Mouse (Mus musculus) gastrocnemius, adult 2 months (tissue): Measurements from ENCODE around the gene Foxg1. TPM values are rescaled to one million over a fixed set of nuclear protein-coding genes. Genes with fewer than 3 reads are reported as not detected.

Experiments used
- DNase-seq: peaks from one replicate; pipeline ENCODE4 v3.0.0; 2022
- H3K27ac ChIP-seq: fragments of 200-600 bp; 2 replicates; pipeline ENCODE4 v1.8.1; 2022; ENCODE audit warnings: mild to moderate bottlenecking
- H3K4me3 ChIP-seq: fragments of 200-600 bp; 2 replicates; pipeline ENCODE4 v1.8.1; 2022; ENCODE audit warnings: mild to moderate bottlenecking, moderate library complexity
- CTCF ChIP-seq: fragments of 200-600 bp; IDR thresholded peaks from 2 replicates; pipeline ENCODE4 v1.8.1; 2022; ENCODE audit warnings: antibody characterized with exemption, mild to moderate bottlenecking, moderate library complexity
- intact Hi-C: fragments of 180-260 bp; cut with DNase I; formaldehyde crosslinking; loops from one replicate; pipeline ENCODE4 v1.15.1; 2025
- total RNA-seq, 2 experiments: library from RNA; stranded (reverse); gene quantifications; 2 replicates each; pipeline ENCODE4 v1.2.3; 2021

Gene Foxg1
- total RNA-seq, 2 experiments from 2014 or later, result not detected

DNA sequence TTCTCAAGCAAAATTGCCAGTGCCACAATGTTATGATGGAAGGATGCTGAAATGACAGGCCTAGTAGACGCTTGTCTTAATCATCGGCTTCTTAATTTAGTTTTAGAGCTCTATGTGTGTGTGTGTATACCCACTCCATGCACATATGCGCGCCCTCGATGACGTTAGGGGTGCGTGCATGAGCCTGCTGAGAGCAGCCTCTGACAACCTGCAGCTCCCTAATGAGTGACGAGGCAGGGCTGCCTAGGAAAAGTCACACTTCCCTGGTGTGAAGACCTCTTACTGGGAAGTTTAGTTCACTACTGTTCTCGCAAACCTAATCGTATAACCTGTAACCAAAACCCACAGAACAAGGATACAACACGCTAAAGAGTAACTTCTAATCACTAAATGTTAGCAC, 3.0 kb upstream of the Foxg1 start:
- H3K4me3 ChIP-seq, result no peak overlapping the region
- DNase-seq, result no peak
- TF ChIP-seq CTCF, result no peak
- no peak overlapping the region for H3K27ac ChIP-seq
- intact Hi-C loops, result no loop called here

DNA sequence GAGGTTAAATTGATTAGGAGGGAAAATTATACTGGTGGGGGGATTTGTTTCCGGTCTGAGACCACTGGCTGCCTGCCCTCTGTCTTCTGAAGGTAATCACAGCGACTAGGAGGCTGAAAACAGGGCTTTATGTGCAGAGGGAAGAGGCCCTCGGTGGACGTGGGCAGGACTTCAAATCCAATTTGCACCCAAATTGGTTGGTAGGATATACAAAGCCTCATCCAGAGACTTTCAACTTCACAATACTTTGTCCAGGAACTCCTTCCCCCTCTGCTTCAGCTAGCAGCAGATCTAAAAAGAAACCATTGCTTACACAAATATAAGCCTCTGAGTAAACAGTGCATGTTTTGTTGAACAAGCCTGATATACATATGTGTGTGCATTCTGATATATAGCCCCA, 2.0 kb upstream of the Foxg1 start:
- H3K4me3 ChIP-seq, result no peak overlapping the region
- intact Hi-C loops, result no loop called here
- no peak for DNase-seq
- TF ChIP-seq CTCF, result no peak
- no peak overlapping the region for H3K27ac ChIP-seq

DNA sequence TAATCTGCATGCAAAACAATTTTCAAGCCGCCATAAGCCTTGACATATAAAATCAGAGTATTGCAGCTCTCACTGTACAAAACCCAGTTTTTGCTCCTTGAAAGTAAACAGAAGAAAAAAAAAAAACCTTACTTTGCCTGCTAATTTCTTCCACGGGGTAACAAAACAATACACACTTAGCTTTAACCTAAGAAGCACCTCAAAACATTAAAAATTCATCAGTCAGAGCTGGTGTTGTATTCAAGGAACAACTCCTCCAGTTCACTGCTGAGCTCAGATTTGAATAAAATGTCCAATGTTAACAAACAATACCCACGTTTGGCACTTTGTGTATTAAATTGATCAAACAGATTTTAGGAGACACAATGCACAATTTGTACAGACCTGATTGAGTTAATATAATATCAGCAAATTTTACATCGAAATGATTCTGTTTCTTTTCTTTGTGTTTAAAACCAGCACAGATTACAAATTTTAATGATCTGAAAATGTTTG, 1.4 kb upstream of the Foxg1 start:
- TF ChIP-seq CTCF, result no peak
- intact Hi-C loops, result no loop called here

DNA sequence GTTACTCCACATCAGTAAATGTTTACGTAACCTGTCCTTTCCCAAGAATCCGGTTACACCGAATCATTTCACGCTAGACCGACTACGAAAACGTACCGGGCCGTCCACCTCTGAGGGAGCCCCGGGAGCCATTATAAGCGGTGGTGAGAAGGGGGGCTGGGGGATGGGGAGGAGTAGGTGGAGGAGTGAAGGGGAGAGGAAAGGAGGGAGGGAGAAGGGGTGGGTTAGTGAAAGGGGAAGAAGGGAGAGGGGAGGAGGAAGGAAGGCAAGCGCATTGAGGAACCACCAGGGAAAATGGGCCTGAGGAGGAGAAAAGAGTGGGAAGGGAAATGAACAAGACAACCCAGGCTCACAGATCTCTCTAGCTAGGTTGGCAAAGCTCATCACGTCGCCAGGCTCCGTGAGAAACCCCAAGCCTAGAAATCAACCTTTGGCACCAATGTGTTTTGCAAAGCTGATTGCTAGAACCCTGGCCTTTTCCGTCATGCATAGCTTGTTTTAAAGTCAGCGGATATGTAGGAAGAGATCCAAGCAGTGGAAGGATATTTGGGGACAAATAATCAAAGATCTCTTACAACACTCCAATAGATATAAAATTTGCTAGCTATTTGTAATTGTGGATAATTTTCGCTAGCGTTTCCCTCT, 617 bp upstream of the Foxg1 start:
- H3K27ac ChIP-seq, result no peak overlapping the region
- no peak for TF ChIP-seq CTCF
- no peak overlapping the region for H3K4me3 ChIP-seq
- DNase-seq, result no peak
- intact Hi-C loops, result no loop called here

More for the DNA sequence above, 1.4 kb upstream of the Foxg1 start:
- Histone ChIP-seq H3K4me3 (no peak overlapping the region), H3K27ac (no peak overlapping the region)
- no peak for DNase-seq

DNA sequence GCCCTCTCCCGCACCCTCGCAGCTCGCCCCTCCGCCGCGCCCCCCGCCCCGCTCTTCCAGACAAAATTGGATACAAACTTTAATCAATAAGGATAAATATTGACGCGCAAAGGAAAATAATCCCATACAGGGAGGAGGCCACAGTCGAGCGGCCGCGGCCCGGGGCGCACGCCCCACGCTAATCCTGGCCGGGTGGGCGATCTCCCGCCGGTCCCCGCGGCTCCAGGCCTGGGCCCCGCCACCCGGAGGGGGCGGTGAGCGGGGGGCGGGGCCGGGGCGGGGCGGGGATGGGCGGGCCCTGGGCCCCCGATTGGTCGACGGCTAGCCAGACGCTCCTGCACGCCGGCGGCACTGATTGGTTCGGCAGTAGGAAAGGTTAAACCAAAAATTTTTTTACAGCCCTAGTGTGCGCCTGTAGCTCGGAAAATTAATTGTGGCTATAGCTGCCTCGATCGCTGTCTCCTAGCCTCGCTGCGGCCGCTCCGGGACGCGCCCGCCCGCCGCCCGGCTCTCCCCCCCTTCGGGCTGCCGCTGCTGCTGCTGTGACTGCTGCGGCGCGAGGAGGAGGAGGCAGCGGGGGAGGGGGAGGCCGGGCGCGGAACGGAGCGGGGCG, 1.2 kb downstream of the Foxg1 start:
- H3K27ac ChIP-seq, result no peak overlapping the region
- intact Hi-C loops, result no loop called here
- H3K4me3 ChIP-seq, result peak overlapping the region; percentile 63
- DNase-seq, result peak; percentile 21
- TF ChIP-seq CTCF, result no peak

DNA sequence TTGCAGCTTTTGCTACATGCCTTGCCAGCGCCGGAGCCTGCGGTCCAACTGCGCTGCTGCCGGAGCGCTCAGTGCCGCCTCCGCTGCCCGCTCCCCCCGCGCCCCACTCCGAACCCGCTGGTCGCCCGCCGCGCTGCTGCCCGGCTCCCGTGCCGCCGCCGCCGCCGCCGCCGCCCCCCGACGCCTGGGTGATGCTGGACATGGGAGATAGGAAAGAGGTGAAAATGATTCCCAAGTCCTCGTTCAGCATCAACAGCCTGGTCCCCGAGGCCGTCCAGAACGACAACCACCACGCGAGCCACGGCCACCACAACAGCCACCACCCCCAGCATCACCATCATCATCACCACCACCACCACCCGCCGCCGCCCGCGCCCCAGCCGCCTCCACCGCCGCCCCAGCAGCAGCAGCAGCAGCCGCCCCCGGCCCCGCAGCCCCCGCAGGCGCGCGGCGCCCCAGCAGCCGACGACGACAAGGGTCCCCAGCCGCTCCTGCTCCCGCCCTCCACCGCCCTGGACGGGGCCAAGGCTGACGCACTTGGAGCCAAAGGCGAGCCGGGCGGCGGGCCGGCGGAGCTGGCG, 1.9 kb downstream of the Foxg1 start:
- intact Hi-C loops, result no loop called here
- H3K4me3 ChIP-seq, result peak overlapping the region; percentile 63
- DNase-seq, result no peak
- no peak overlapping the region for H3K27ac ChIP-seq
- TF ChIP-seq CTCF, result no peak

DNA sequence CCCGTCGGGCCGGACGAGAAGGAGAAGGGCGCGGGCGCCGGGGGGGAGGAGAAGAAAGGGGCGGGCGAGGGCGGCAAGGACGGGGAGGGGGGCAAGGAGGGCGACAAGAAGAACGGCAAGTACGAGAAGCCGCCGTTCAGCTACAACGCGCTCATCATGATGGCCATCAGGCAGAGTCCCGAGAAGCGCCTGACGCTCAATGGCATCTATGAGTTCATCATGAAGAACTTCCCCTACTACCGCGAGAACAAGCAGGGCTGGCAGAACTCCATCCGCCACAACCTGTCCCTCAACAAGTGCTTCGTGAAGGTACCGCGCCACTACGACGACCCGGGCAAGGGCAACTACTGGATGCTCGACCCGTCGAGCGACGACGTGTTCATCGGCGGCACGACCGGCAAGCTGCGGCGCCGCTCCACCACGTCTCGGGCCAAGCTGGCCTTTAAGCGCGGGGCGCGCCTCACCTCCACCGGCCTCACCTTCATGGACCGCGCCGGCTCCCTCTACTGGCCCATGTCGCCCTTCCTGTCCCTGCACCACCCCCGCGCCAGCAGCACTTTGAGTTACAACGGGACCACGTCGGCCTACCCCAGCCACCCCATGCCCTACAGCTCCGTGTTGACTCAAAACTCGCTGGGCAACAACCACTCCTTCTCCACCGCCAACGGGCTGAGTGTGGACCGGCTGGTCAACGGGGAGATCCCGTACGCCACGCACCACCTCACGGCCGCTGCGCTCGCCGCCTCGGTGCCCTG, 2.6 kb downstream of the Foxg1 start, which contains the start of gene Gm43517:
Gene Gm43517, plus strand, starts transcription at position 299 of the 755 bp plus-strand sequence.
- Histone ChIP-seq H3K27ac (no peak within 1 kb of the TSS), H3K4me3 (peak within 1 kb of the TSS; percentile 63)
- intact Hi-C loops, result no loop called here
- no peak for DNase-seq
- no peak for TF ChIP-seq CTCF

DNA sequence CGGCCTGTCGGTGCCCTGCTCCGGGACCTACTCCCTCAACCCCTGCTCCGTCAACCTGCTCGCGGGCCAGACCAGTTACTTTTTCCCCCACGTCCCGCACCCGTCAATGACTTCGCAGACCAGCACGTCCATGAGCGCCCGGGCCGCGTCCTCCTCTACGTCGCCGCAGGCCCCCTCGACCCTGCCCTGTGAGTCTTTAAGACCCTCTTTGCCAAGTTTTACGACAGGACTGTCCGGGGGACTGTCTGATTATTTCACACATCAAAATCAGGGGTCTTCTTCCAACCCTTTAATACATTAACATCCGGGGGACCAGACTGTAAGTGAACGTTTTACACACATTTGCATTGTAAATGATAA, 3.2 kb downstream of the Foxg1 start:
- DNase-seq, result no peak
- Histone ChIP-seq H3K4me3 (no peak overlapping the region), H3K27ac (no peak overlapping the region)
- intact Hi-C loops, result no loop called here
- no peak for TF ChIP-seq CTCF

DNA sequence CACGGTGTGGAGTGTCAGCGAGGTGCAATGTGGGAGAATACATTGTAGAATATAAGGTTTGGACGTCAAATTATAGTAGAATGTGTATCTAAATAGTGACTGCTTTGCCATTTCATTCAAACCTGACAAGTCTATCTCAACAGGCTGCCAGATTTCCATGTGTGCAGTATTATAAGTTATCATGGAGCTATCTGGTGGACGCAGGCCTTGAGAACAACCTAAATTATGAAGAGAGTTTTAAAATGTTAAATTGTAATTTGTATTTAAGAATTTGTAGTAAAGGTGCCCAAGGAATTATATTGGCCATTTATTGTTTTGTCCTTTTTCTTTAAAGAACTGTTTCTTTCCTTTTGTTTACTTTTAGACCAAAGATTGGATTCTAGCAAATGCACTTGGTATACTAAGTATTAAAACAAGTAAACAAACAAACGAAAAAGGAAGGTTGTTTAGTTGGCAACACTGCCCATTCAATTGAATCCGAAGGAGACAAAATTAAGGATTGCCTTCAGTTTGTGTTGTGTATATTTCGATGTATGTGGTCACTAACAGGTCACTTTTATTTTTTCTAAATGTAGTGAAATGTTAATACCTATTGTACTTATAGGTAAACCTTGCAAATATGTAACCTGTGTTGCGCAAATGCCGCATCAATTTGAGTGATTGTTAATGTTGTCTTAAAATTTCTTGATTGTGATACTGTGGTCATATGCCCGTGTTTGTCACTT, 3.8 kb downstream of the Foxg1 start:
- DNase-seq, result no peak
- no peak overlapping the region for H3K4me3 ChIP-seq
- no peak for TF ChIP-seq CTCF
- H3K27ac ChIP-seq, result no peak overlapping the region
- intact Hi-C loops, result no loop called here

DNA sequence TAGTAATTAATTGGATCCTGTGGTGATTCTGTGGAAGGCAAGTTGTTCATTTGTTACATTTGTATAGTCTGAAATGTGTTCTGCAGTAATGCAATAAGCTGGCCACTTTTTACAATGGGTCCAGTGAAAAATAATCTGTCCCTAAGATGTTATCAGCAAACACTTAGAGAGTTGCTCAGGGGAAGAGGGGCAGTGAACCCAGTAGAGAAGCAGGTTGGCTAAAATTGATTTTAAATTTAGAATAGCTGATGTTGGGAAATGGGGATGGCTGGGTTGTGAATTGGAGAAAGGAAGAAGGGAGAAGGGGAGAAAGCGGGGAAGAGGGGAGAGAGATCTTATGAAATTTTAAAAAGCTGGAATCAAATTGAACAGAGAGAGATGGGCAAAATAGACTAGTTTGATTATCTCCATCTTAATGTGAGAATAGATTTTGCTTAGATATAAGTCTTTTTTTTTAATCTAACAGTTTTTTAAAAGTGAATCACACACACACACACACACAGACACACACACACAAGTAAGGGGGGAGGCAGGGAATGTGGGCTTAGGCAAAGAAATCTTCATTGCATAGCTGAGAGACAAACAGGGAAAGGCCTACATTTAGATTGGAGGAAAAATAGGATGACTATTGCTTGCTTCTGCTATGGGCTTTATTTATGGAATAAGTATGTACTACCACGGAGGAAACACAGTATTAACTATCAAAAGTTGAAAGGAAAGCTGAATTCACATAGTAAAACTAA, 5.6 kb downstream of the Foxg1 start:
- no peak for DNase-seq
- H3K4me3 ChIP-seq, result no peak overlapping the region
- intact Hi-C loops, result no loop called here
- TF ChIP-seq CTCF, result no peak
- no peak overlapping the region for H3K27ac ChIP-seq

DNA sequence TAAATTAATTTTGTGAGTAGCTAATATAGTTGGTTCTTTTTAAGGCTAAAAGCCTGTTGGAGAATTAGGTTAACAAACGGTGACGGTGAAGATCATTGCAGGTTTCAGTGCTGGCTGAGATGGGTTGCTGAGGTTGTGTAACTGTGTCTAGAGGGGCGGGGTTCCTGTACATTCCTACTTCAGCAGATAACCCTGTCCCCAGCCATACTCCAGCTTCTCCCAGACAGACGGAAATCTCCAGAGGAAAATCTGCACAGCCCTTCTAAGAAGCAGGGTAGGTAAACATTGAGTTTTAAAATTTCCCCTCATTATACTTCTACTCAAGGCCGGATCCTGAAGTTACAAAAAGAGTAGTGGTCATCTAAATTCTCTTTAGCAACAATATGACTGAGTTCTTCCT, 7.2 kb downstream of the Foxg1 start:
- no peak overlapping the region for H3K27ac ChIP-seq
- DNase-seq, result no peak
- intact Hi-C loops, result no loop called here
- no peak for TF ChIP-seq CTCF
- H3K4me3 ChIP-seq, result no peak overlapping the region

DNA sequence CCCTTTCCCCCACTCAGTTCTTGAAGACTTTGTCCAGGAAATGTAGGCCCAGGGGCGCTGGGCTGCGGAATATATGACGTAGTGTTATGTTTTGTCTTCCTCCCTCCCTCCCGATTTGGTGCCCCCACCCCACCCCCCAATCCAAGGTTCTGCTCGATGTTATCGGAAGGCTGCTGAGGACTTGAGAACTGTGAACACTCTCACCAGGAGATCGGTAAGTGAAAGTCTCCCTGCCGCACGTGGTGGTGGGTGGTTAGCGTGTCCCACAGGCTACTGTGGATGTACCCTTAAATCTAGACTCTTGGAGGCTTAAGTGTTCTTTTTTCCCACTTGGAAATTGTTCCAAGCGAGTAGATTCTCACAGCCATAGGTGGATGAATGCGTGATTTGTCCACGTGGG, 7.8 kb downstream of the Foxg1 start:
- intact Hi-C loops, result no loop called here
- no peak for DNase-seq
- no peak for TF ChIP-seq CTCF

More for the DNA sequence above, 7.8 kb downstream of the Foxg1 start:
- Histone ChIP-seq H3K4me3 (no peak overlapping the region), H3K27ac (no peak overlapping the region)
